Mouse (Mus musculus) left cerebral cortex, postnatal 36 days (tissue): Measurements from ENCODE around the gene Mrnip. TPM values are rescaled to one million over a fixed set of nuclear protein-coding genes. Genes with fewer than 3 reads are reported as not detected.

Experiments used
- DNase-seq, 2 experiments: peaks; one replicate each; pipeline ENCODE4 v3.0.0; 2021 to 2022; ENCODE audit warnings: low spot score in 2 of 2, mixed read lengths in 1 of 2
- intact Hi-C: fragments of 180-260 bp; cut with DNase I; formaldehyde crosslinking; loops from one replicate; pipeline ENCODE4 v1.15.1; 2025
- total RNA-seq, 2 experiments: library from RNA; stranded (reverse); gene quantifications; 2 replicates each; pipeline ENCODE4 v1.2.3; 2021

Gene Mrnip
- total RNA-seq, 2 experiments from 2014 or later: 15.4 to 15.7 TPM

GRCm38 (mm10) chr11:50155785-50156184 is 18.5 kb upstream of the Mrnip start:
- intact Hi-C loops: no loop called here
- no peak for DNase-seq

- DNase-seq: no peak
- intact Hi-C loops: no loop called here
Observed at GRCm38 (mm10) chr11:50156725-50157258, 17.5 kb upstream of the Mrnip start.

GRCm38 (mm10) chr11:50158346-50158745 is 15.9 kb upstream of the Mrnip start:
- DNase-seq: no peak
- intact Hi-C loops: no loop called here

- intact Hi-C loops: no loop called here
Observed at GRCm38 (mm10) chr11:50159347-50159746, 14.9 kb upstream of the Mrnip start.

GRCm38 (mm10) chr11:50161578-50162304 is 12.5 kb upstream of the Mrnip start:
- intact Hi-C loops: no loop called here

More at GRCm38 (mm10) chr11:50159347-50159746, 14.9 kb upstream of the Mrnip start:
- DNase-seq: no peak

GRCm38 (mm10) chr11:50162338-50163050 is 11.8 kb upstream of the Mrnip start:
- intact Hi-C loops: no loop called here
- no peak for DNase-seq

More at GRCm38 (mm10) chr11:50161578-50162304, 12.5 kb upstream of the Mrnip start:
- DNase-seq: no peak

GRCm38 (mm10) chr11:50168352-50168751 is 5.9 kb upstream of the Mrnip start:
- intact Hi-C loops: no loop called here
- no peak for DNase-seq

- intact Hi-C loops: no loop called here
- DNase-seq: peak; percentile 96 to 97
Observed at GRCm38 (mm10) chr11:50174730-50175187, 515 bp downstream of the Mrnip start.

- intact Hi-C loops: no loop called here
- DNase-seq: no peak
Observed at GRCm38 (mm10) chr11:50176351-50176750, 2.1 kb downstream of the Mrnip start.

GRCm38 (mm10) chr11:50177111-50177510 is 2.9 kb downstream of the Mrnip start:
- peak; percentile 47 to 49 for DNase-seq
- intact Hi-C loops: no loop called here

GRCm38 (mm10) chr11:50178532-50179488 is 4.6 kb downstream of the Mrnip start:
- DNase-seq: no peak
- intact Hi-C loops: no loop called here

GRCm38 (mm10) chr11:50180478-50181231 is 6.4 kb downstream of the Mrnip start:
- intact Hi-C loops: no loop called here

GRCm38 (mm10) chr11:50182702-50183101 is 8.5 kb downstream of the Mrnip start:
- intact Hi-C loops: no loop called here
- DNase-seq: no peak

More at GRCm38 (mm10) chr11:50180478-50181231, 6.4 kb downstream of the Mrnip start:
- DNase-seq: no peak

GRCm38 (mm10) chr11:50184788-50185187 is 10.5 kb downstream of the Mrnip start:
- DNase-seq: no peak
- intact Hi-C loops: no loop called here

- intact Hi-C loops: no loop called here
- DNase-seq: no peak
Observed at GRCm38 (mm10) chr11:50188682-50189081, 14.4 kb downstream of the Mrnip start.

GRCm38 (mm10) chr11:50190362-50190761 is 16.1 kb downstream of the Mrnip start:
- intact Hi-C loops: no loop called here
- DNase-seq: no peak

GRCm38 (mm10) chr11:50192278-50192677 is 18.0 kb downstream of the Mrnip start:
- DNase-seq: no peak
- intact Hi-C loops: no loop called here

- intact Hi-C loops: no loop called here
- no peak for DNase-seq
Observed at GRCm38 (mm10) chr11:50194070-50194469, 19.8 kb downstream of the Mrnip start.

GRCm38 (mm10) chr11:50194793-50195192 is 20.5 kb downstream of the Mrnip start:
- DNase-seq: no peak
- intact Hi-C loops: no loop called here
